Mouse (Mus musculus) duodenum, adult 2 months (tissue): ENCODE measurements around the gene St6galnac6. TPM values are rescaled to one million over a fixed set of nuclear protein-coding genes. Genes with fewer than 3 reads are reported as not detected.

Experiments used
- polyA plus RNA-seq: library from polyadenylated mRNA; depleted of rRNA; stranded (reverse); fragments of >200 nt; gene quantifications from 2 replicates; pipeline ENCODE4 v1.2.3, GENCODE M21; 2012; ENCODE audit warnings: low replicate concordance; rRNA removed

St6galnac6 gene
- polyA plus RNA-seq, result 17.7 and 37.0 TPM in 2 replicates

GRCm38 (mm10) chr2:32599409-32599808, at the start of gene St6galnac6:
TSS of gene St6galnac6 (plus strand) at chr2:32599709.

GRCm38 (mm10) chr2:32570698-32571494, 28.6 kb upstream of the St6galnac6 start, which contains the start of gene Dpm2:
TSS of gene Dpm2 (plus strand) at chr2:32570858.

DNA sequence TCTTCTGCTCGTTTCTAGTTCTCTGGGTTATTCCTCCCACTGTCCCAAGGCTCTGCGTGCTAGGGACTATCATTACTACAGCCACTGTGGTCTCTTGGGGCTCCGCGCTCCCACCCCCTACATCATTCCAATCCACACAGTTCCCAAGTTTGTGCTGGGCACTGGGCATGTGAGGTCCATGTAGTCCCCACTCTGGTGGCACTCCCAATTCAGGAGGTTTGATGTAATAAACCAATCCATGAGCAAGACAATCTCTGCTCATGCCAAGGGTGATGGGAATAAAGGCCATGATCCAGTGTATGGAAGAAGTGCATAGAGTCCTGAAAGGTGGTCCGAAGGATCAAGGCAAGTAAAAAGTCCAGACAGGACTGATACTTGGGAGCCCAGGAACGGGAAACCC, 25.0 kb upstream of the St6galnac6 start, which contains the start of gene Pip5kl1:
Pip5kl1 (plus strand) TSS at position 301 of the 400 bp plus-strand sequence.

DNA sequence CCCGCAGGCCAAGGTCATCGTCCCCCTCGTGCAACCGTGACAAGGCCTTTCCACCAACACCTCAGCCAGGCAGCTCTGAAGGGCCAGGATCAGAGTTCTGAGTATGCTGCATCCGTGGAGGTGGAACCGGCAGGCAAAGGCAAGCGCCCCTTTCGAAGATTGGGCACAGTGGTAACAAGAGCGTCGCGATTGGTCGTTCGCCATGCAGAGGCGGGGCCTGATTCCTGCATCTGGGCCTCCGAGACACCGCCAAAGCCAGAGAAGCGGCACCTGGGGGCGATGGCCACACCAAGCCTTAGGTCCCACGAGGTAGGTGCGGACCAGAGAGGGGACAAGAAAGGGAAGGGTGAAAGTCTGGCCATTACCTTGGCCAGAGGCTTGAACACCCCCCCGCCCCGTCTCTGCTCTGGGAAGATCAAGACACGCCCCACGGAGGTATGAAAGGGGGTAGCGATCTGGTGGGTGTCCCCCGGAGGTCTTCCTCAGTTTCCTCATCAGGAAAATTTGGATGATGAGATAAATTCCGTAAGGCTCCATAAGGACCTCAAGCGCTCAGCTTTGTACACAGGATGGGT, 23.8 kb upstream of the St6galnac6 start, which contains the start of gene 9430097D07Rik:
9430097D07Rik (minus strand) TSS at position 99 of the 575 bp plus-strand sequence.

DNA sequence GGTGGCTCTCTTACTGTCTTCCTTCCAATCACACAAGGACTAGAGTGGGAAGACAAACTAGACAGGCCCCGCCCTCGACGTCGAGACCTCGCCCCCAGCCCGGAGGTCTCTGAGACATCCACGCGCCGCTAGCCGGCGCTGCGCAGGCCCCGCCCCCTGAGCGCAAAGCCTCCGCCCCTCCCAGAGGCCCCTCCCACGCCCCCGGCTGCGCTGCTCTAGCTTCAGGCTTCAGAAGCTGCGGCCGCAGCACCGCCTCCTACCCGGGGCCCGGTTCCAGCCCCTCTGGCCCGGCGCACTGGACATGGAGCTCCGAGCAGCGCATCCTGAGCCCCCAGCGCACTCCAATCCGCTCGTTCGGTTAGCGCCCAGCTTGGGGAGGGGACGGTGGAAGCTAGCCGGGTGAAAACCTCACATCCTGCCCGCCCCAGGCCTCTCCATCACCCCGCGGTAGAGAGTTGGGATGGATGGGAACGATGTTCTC, 12.6 kb upstream of the St6galnac6 start, which contains the start of gene St6galnac4:
St6galnac4 (plus strand) TSS at position 225 of the 481 bp plus-strand sequence.

GRCm38 (mm10) chr2:32621517-32621859, 22.0 kb downstream of the St6galnac6 start, which contains the start of gene Ak1:
TSS of gene Ak1 (plus strand) at chr2:32621758.

GRCm38 (mm10) chr2:32646379-32647056, 47.0 kb downstream of the St6galnac6 start, which contains the start of gene Eng:
TSS of gene Eng (plus strand) at chr2:32646595.

Other genes with a start within 250 kb of the St6galnac6 start
- gene Ciz1, start 247.4 kb upstream of the St6galnac6 start, polyA plus RNA-seq, result 152 and 178 TPM in 2 replicates
- 604 and 726 TPM in 2 replicates for gene Dnm1, start 246.4 kb upstream of the St6galnac6 start, polyA plus RNA-seq
- 179 and 196 TPM in 2 replicates for gene 1110008P14Rik, start 217.8 kb upstream of the St6galnac6 start, polyA plus RNA-seq
- gene Lcn2, start 211.5 kb upstream of the St6galnac6 start, polyA plus RNA-seq, result 6.7 and 7.2 TPM in 2 replicates
- gene Ptges2, start 203.8 kb upstream of the St6galnac6 start, polyA plus RNA-seq, result 28.3 and 40.4 TPM in 2 replicates
- gene Naif1, start 149.3 kb upstream of the St6galnac6 start, polyA plus RNA-seq, result 3.1 and 3.6 TPM in 2 replicates
- gene Slc25a25, start 148.3 kb upstream of the St6galnac6 start, polyA plus RNA-seq, result 16.3 and 25.6 TPM in 2 replicates
- gene Fam102a, start 64.4 kb upstream of the St6galnac6 start, polyA plus RNA-seq, result 56.6 and 105 TPM in 2 replicates
- gene Dpm2, start 28.9 kb upstream of the St6galnac6 start, polyA plus RNA-seq, result 119 and 153 TPM in 2 replicates
- gene Pip5kl1, start 24.9 kb upstream of the St6galnac6 start, polyA plus RNA-seq, result 0.55 and 0.81 TPM in 2 replicates
- gene 9430097D07Rik, start 24.0 kb upstream of the St6galnac6 start, polyA plus RNA-seq, result not detected in 2 replicates
- 6.6 and 10.5 TPM in 2 replicates for gene St6galnac4, start 12.6 kb upstream of the St6galnac6 start, polyA plus RNA-seq
- 5.3 and 7.2 TPM in 2 replicates for gene Ak1, start 22.0 kb downstream of the St6galnac6 start, polyA plus RNA-seq
- 54.8 and 56.1 TPM in 2 replicates for gene Eng, start 46.9 kb downstream of the St6galnac6 start, polyA plus RNA-seq
- 24.3 and 41.7 TPM in 2 replicates for gene Fpgs, start 104.4 kb downstream of the St6galnac6 start, polyA plus RNA-seq
- 60.9 and 65.3 TPM in 2 replicates for gene Cdk9, start 113.4 kb downstream of the St6galnac6 start, polyA plus RNA-seq
- 14.2 and 14.7 TPM in 2 replicates for gene Sh2d3c, start 121.3 kb downstream of the St6galnac6 start, polyA plus RNA-seq
- gene 6330409D20Rik, start 141.3 kb downstream of the St6galnac6 start, polyA plus RNA-seq, result 0.21 TPM in 1 of 2 replicates, not detected in the other
- gene Tor2a, start 157.5 kb downstream of the St6galnac6 start, polyA plus RNA-seq, result 94.7 and 125 TPM in 2 replicates
- gene Ttc16, start 175.9 kb downstream of the St6galnac6 start, polyA plus RNA-seq, result 0.71 and 1.7 TPM in 2 replicates
- 11.1 and 31.8 TPM in 2 replicates for gene Ptrh1, start 176.1 kb downstream of the St6galnac6 start, polyA plus RNA-seq
- gene Cfap157, start 184.7 kb downstream of the St6galnac6 start, polyA plus RNA-seq, result 0.09 TPM in 1 of 2 replicates, not detected in the other
- 5.1 and 5.2 TPM in 2 replicates for gene Stxbp1, start 247.5 kb downstream of the St6galnac6 start, polyA plus RNA-seq